ENCODE assay signal across 31 mouse cellular contexts in the genomic region with DNA sequence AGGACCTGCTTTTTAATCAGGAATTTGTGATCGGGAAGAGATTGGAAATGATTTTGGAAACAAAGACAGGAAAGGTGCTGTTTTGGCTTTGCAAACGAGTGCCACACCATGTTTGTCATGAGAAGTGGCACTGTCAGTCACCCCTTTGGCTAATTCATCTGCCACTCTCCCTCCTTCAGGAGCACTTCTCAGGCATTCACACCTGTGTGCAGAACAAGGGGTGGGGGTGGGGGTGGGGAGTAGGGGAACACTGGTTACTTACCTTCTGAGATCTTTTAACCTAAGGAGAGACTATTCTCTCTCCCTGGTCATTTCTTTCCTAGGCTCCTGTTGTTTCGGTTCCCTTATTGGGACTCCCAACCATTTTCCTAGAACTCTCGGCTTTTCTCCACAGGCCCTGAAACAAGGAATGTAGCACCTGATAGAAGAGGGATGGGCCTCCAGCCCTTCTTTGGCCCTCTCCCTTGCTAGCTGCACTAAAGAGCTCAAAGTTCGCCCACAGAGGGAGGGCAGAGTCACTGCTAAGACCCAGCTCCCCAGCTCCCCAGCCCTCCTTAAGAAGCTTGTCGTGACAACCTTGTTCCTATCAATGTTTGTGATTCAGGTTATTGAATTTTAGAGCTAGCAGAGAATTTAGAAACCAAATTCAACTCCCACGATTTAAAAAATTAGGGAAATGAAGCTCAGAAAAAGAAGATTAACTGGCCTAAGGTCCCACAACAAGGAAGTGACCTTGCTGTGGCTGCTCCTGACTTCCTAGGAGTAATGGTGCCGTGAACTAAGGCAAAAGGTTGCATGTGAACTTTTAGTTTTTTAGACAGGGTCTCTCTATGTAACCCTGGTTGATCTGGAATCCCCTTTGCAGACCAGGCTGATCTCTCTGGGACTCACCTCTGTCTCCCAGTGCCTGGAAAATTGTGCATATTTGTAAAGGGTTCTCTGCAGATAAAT. TPM values are rescaled to one million over a fixed set of nuclear protein-coding genes. Genes with fewer than 3 reads are reported as not detected.
DNase-seq lines count a peak whose midpoint lies in the region; ATAC-seq and TF ChIP-seq lines count a peak whose summit lies in the region.
"Had no signal": no experiment of that assay in that cellular context is flagged by ENCODE, and none has a peak within 500 bp of the region (broad histone marks: within the 10 kb centered on the region; RNA-seq: fewer than 3 reads in every experiment).

No protein-coding gene starts in this region.

- no peaks in the 10 kb centered on the region for H3K4me1 ChIP-seq in kidney, embryonic 16.5 days (ENCODE audit: insufficient read depth, low read length)
- H3K4me1 ChIP-seq in stomach, postnatal 0 days (replicated peaks; ENCODE audit: control insufficient read depth, insufficient read depth): no peaks in the 10 kb centered on the region
- no peaks in the 10 kb centered on the region for H3K4me1 ChIP-seq in forebrain, embryonic 12.5 days
- H3K4me1 ChIP-seq: embryonic facial prominence, embryonic 13.5 days; forebrain, embryonic 13.5 days; hindbrain, embryonic 13.5 days; limb, embryonic 12.5 days; neural tube, embryonic 12.5 days had no signal

- no peak overlapping the region for H3K4me3 ChIP-seq in kidney, embryonic 16.5 days (ENCODE audit: low read length)
- no peak overlapping the region for H3K4me3 ChIP-seq in stomach, postnatal 0 days (ENCODE audit: low read depth, low read length)
- H3K4me3 ChIP-seq in forebrain, embryonic 12.5 days (replicated peaks): no peak overlapping the region
- H3K4me3 ChIP-seq: embryonic facial prominence, embryonic 13.5 days; erythroblast, embryonic 14.5 days; forebrain, embryonic 13.5 days; hindbrain, embryonic 13.5 days; limb, embryonic 12.5 days; liver, embryonic 15.5 days; myocyte; neural tube, embryonic 12.5 days had no signal

- no peak overlapping the region for H3K9ac ChIP-seq in kidney, embryonic 16.5 days (replicated peaks; ENCODE audit: low read length)
- no peak overlapping the region for H3K9ac ChIP-seq in stomach, postnatal 0 days (ENCODE audit: low read length)
- H3K9ac ChIP-seq in forebrain, embryonic 12.5 days: no peak overlapping the region
- H3K9ac ChIP-seq: embryonic facial prominence, embryonic 13.5 days; forebrain, embryonic 13.5 days; hindbrain, embryonic 13.5 days; limb, embryonic 12.5 days; liver, embryonic 15.5 days; lung, embryonic 14.5 days; neural tube, embryonic 12.5 days had no signal

- no peak for TF ChIP-seq CTCF in stomach, postnatal 0 days (IDR thresholded peaks at IDR 0.05; ENCODE audit: low read depth)

- no peak; the same call in 1 of the 2 replicates for ATAC-seq in kidney, embryonic 16.5 days (ENCODE audit: low FRiP score, low TSS enrichment)
- 0 out of 2 replicates have a peak, but pooled peaks have one; percentile 66 for ATAC-seq in stomach, postnatal 0 days (ENCODE audit: low FRiP score, low TSS enrichment)
- ATAC-seq in forebrain, embryonic 12.5 days (ENCODE audit: low FRiP score): no peak
- ATAC-seq: forebrain, embryonic 13.5 days; Patski had no signal

- peak; percentile 31 for DNase-seq in kidney, adult 18-20 months
- peak; percentile 59 for DNase-seq in kidney, adult 9 months
- DNase-seq in kidney, postnatal 36 days: peak; percentile 56 to 60
- DNase-seq in stomach, postnatal 0 days (ENCODE audit: low spot score): peak; percentile 18
- no peak for DNase-seq in lung, postnatal 4 days
- no peak for DNase-seq in gastrocnemius, postnatal 10 days
- DNase-seq: adrenal gland, postnatal 25 days; cerebellum, adult 11-12 months; cerebellum, adult 9-11 months; gastrocnemius, postnatal 25 days; heart, adult 11 months; heart, postnatal 36 days; lung, embryonic 14.5 days; lung, postnatal 14 days; right cerebral cortex, adult 18-20 months; right cerebral cortex, postnatal 4 days; thymus, adult 18-20 months; thymus, postnatal 36 days had no signal

- TF ChIP-seq EP300 in stomach, postnatal 0 days (optimal IDR thresholded peaks at IDR 0.05): no peak

- H3K27ac ChIP-seq in kidney, embryonic 16.5 days (ENCODE audit: low read length): no peak overlapping the region
- no peak overlapping the region for H3K27ac ChIP-seq in stomach, postnatal 0 days (replicated peaks)
- H3K27ac ChIP-seq in forebrain, embryonic 12.5 days: no peak overlapping the region
- H3K27ac ChIP-seq: embryonic facial prominence, embryonic 13.5 days; forebrain, embryonic 13.5 days; hindbrain, embryonic 13.5 days; limb, embryonic 12.5 days; liver, embryonic 15.5 days; neural tube, embryonic 12.5 days had no signal

- 68% methylated on average over 8 of the region's 8 CpGs for WGBS in kidney, embryonic 16.5 days
- 70% methylated on average over 8 of the region's 8 CpGs for WGBS in stomach, postnatal 0 days
- WGBS in forebrain, embryonic 12.5 days: 77% methylated on average over 8 of the region's 8 CpGs

- H3K36me3 ChIP-seq in kidney, embryonic 16.5 days (ENCODE audit: insufficient read depth, low read length): no peaks in the 10 kb centered on the region
- no peaks in the 10 kb centered on the region for H3K36me3 ChIP-seq in stomach, postnatal 0 days (ENCODE audit: control insufficient read depth, insufficient read depth, low read length)
- no peaks in the 10 kb centered on the region for H3K36me3 ChIP-seq in forebrain, embryonic 12.5 days (replicated peaks)
- H3K36me3 ChIP-seq: embryonic facial prominence, embryonic 13.5 days; hindbrain, embryonic 13.5 days; limb, embryonic 12.5 days; liver, embryonic 15.5 days; neural tube, embryonic 12.5 days had no signal

- H3K9me3 ChIP-seq in kidney, embryonic 16.5 days (ENCODE audit: low read length): no peaks in the 10 kb centered on the region
- no peaks in the 10 kb centered on the region for H3K9me3 ChIP-seq in stomach, postnatal 0 days (ENCODE audit: control insufficient read depth, low read length)
- H3K9me3 ChIP-seq in forebrain, embryonic 12.5 days: no peaks in the 10 kb centered on the region
- H3K9me3 ChIP-seq: embryonic facial prominence, embryonic 13.5 days; forebrain, embryonic 13.5 days; hindbrain, embryonic 13.5 days; limb, embryonic 12.5 days; liver, embryonic 15.5 days; neural tube, embryonic 12.5 days had no signal

- H3K27me3 ChIP-seq in kidney, embryonic 16.5 days (ENCODE audit: insufficient read depth, low read length): no peaks in the 10 kb centered on the region
- no peaks in the 10 kb centered on the region for H3K27me3 ChIP-seq in stomach, postnatal 0 days (ENCODE audit: control insufficient read depth, insufficient read depth, low read length)
- H3K27me3 ChIP-seq in forebrain, embryonic 12.5 days: no peaks in the 10 kb centered on the region
- H3K27me3 ChIP-seq: embryonic facial prominence, embryonic 13.5 days; forebrain, embryonic 13.5 days; hindbrain, embryonic 13.5 days; limb, embryonic 12.5 days; liver, embryonic 15.5 days; neural tube, embryonic 12.5 days; Patski had no signal

- H3K4me2 ChIP-seq in kidney, embryonic 16.5 days (replicated peaks; ENCODE audit: low read depth, low read length): no peak overlapping the region
- H3K4me2 ChIP-seq in stomach, postnatal 0 days (replicated peaks; ENCODE audit: low read depth): no peak overlapping the region
- no peak overlapping the region for H3K4me2 ChIP-seq in forebrain, embryonic 12.5 days
- H3K4me2 ChIP-seq: embryonic facial prominence, embryonic 13.5 days; forebrain, embryonic 13.5 days; heart, embryonic 11.5 days; hindbrain, embryonic 13.5 days; limb, embryonic 12.5 days; liver, embryonic 15.5 days; lung, embryonic 14.5 days; midbrain, embryonic 11.5 days; neural tube, embryonic 12.5 days had no signal

RNA-seq across cellular contexts. Expression of gene Cited2, which starts 42.3 kb away (rescaled TPM):
- polyA plus RNA-seq in kidney, embryonic 16.5 days (2015; fragmentation: Nextera tagmentation; extraction: Ambion mirVana): 62.0 and 67.8 TPM in 2 replicates
- polyA plus RNA-seq in stomach, postnatal 0 days (2015; fragmentation: Nextera tagmentation; extraction: Ambion mirVana): 33.0 and 33.7 TPM in 2 replicates
- 10 to 100 TPM; 31.6 to 35.8 TPM for total RNA-seq in gastrocnemius, postnatal 10 days (2021)
- polyA plus RNA-seq in forebrain, embryonic 12.5 days (2016; fragmentation: Nextera tagmentation; extraction: Ambion mirVana): 67.6 and 74.3 TPM in 2 replicates

Comparison
In these comparisons a context has a peak if more than half of its experiments do, and no peak if none do; other contexts are left out.
1. DNase-seq: peak in kidney, adult 18-20 months (single experiment), kidney, adult 9 months (single experiment), kidney, postnatal 36 days (2 of 2) and stomach, postnatal 0 days (single experiment); none in lung, postnatal 4 days (0 of 2) and gastrocnemius, postnatal 10 days (single experiment).